Mouse (Mus musculus) spleen, postnatal 0 days (tissue): ENCODE results near the gene Prps1. TPM values are rescaled to one million over a fixed set of nuclear protein-coding genes. Genes with fewer than 3 reads are reported as not detected.

Experiments
- polyA plus RNA-seq: library from polyadenylated mRNA; unstranded; fragments of >200 nt; fragmentation: Nextera tagmentation; extraction: Ambion mirVana; gene quantifications from 2 replicates; pipeline ENCODE4 v1.2.1, GENCODE M21; 2015

Prps1 gene
- polyA plus RNA-seq, result 46.9 and 52.2 TPM in 2 replicates

GRCm38 (mm10) chrX:140456279-140456731, at the start of gene Prps1:
TSS of gene Prps1 (plus strand) at chrX:140456613.

Other genes starting within 250 kb of the Prps1 start
- not detected in 2 replicates for gene Frmpd3, start 114.3 kb upstream of the Prps1 start, polyA plus RNA-seq
- 43.2 and 49.4 TPM in 2 replicates for gene Tsc22d3, start 144.0 kb downstream of the Prps1 start, polyA plus RNA-seq
- gene Mid2, start 208.0 kb downstream of the Prps1 start, polyA plus RNA-seq, result 1.2 and 1.6 TPM in 2 replicates